Mouse (Mus musculus): ENCODE measurements around the gene Tbc1d22a. TPM values are rescaled to one million over a fixed set of nuclear protein-coding genes. Genes with fewer than 3 reads are reported as not detected.
A peak's percentile ranks its signal among the peaks of the same experiment; 100 is the strongest.
"Not testable (repeated sequence)": the region's sequence is repeated elsewhere in the genome, so short reads cannot be mapped to it uniquely, and the experiment has no call there.

Tbc1d22a gene
- polyA plus RNA-seq, 1 experiment = 12.8 TPM

- TF ChIP-seq POLR2A (IDR thresholded peaks at IDR 0.05; ENCODE audit: low read depth, low read length) = no peak
- TF ChIP-seq CTCF (IDR thresholded peaks at IDR 0.05; ENCODE audit: borderline replicate concordance, insufficient read depth, low read length) = no peak
- H3K4me1 ChIP-seq (ENCODE audit: control insufficient read depth, insufficient read depth, low read length) = no peaks in the 10 kb centered on the region
Observed at GRCm38 (mm10) chr15:86220229-86220630, 6.0 kb downstream of the Tbc1d22a start.

GRCm38 (mm10) chr15:86220715-86221114, 6.5 kb downstream of the Tbc1d22a start:
- TF ChIP-seq POLR2A (IDR thresholded peaks at IDR 0.05; ENCODE audit: low read depth, low read length) (no peak), CTCF (IDR thresholded peaks at IDR 0.05; ENCODE audit: borderline replicate concordance, insufficient read depth, low read length) (no peak)
- no peaks in the 10 kb centered on the region for H3K4me1 ChIP-seq (ENCODE audit: control insufficient read depth, insufficient read depth, low read length)
- no peak overlapping the region for H3K27ac ChIP-seq (ENCODE audit: insufficient read depth, low read length)
- no peak overlapping the region for H3K4me3 ChIP-seq (ENCODE audit: insufficient read depth, low read length)

More at GRCm38 (mm10) chr15:86220229-86220630, 6.0 kb downstream of the Tbc1d22a start:
- Histone ChIP-seq H3K4me3 (ENCODE audit: insufficient read depth, low read length) (no peak overlapping the region), H3K27ac (ENCODE audit: insufficient read depth, low read length) (no peak overlapping the region)

GRCm38 (mm10) chr15:86221369-86221768, 7.1 kb downstream of the Tbc1d22a start:
- H3K4me1 ChIP-seq (ENCODE audit: control insufficient read depth, insufficient read depth, low read length) = no peaks in the 10 kb centered on the region
- no peak overlapping the region for H3K27ac ChIP-seq (ENCODE audit: insufficient read depth, low read length)
- no peak overlapping the region for H3K4me3 ChIP-seq (ENCODE audit: insufficient read depth, low read length)
- TF ChIP-seq CTCF (IDR thresholded peaks at IDR 0.05; ENCODE audit: borderline replicate concordance, insufficient read depth, low read length) (no peak), POLR2A (IDR thresholded peaks at IDR 0.05; ENCODE audit: low read depth, low read length) (no peak)

GRCm38 (mm10) chr15:86221901-86222300, 7.6 kb downstream of the Tbc1d22a start:
- H3K4me3 ChIP-seq (ENCODE audit: insufficient read depth, low read length); H3K27ac ChIP-seq (ENCODE audit: insufficient read depth, low read length); H3K4me1 ChIP-seq (ENCODE audit: control insufficient read depth, insufficient read depth, low read length): not testable (repeated sequence)

GRCm38 (mm10) chr15:86224972-86225551, 10.8 kb downstream of the Tbc1d22a start:
- Histone ChIP-seq H3K4me3 (ENCODE audit: insufficient read depth, low read length) (no peak overlapping the region), H3K27ac (ENCODE audit: insufficient read depth, low read length) (no peak overlapping the region), H3K4me1 (ENCODE audit: control insufficient read depth, insufficient read depth, low read length) (no peaks in the 10 kb centered on the region)
- TF ChIP-seq CTCF (IDR thresholded peaks at IDR 0.05; ENCODE audit: borderline replicate concordance, insufficient read depth, low read length) = no peak
- no peak for TF ChIP-seq POLR2A (IDR thresholded peaks at IDR 0.05; ENCODE audit: low read depth, low read length)

- TF ChIP-seq POLR2A (IDR thresholded peaks at IDR 0.05; ENCODE audit: low read depth, low read length) (no peak), CTCF (IDR thresholded peaks at IDR 0.05; ENCODE audit: borderline replicate concordance, insufficient read depth, low read length) (no peak)
- no peak overlapping the region for H3K4me3 ChIP-seq (ENCODE audit: insufficient read depth, low read length)
Observed at GRCm38 (mm10) chr15:86226221-86226620, 12.0 kb downstream of the Tbc1d22a start.

GRCm38 (mm10) chr15:86226968-86227367, 12.7 kb downstream of the Tbc1d22a start:
- no peak for TF ChIP-seq POLR2A (IDR thresholded peaks at IDR 0.05; ENCODE audit: low read depth, low read length)
- TF ChIP-seq CTCF (IDR thresholded peaks at IDR 0.05; ENCODE audit: borderline replicate concordance, insufficient read depth, low read length) = no peak
- Histone ChIP-seq H3K4me3 (ENCODE audit: insufficient read depth, low read length) (no peak overlapping the region), H3K27ac (ENCODE audit: insufficient read depth, low read length) (no peak overlapping the region), H3K4me1 (ENCODE audit: control insufficient read depth, insufficient read depth, low read length) (no peaks in the 10 kb centered on the region)

More at GRCm38 (mm10) chr15:86226221-86226620, 12.0 kb downstream of the Tbc1d22a start:
- no peaks in the 10 kb centered on the region for H3K4me1 ChIP-seq (ENCODE audit: control insufficient read depth, insufficient read depth, low read length)
- H3K27ac ChIP-seq (ENCODE audit: insufficient read depth, low read length) = no peak overlapping the region

- TF ChIP-seq POLR2A (IDR thresholded peaks at IDR 0.05; ENCODE audit: low read depth, low read length) = no peak
- peak; percentile 64; the same call in 1 of the 2 replicates for TF ChIP-seq CTCF (IDR thresholded peaks at IDR 0.05; ENCODE audit: borderline replicate concordance, insufficient read depth, low read length)
- no peak overlapping the region for H3K4me3 ChIP-seq (ENCODE audit: insufficient read depth, low read length)
- H3K4me1 ChIP-seq (ENCODE audit: control insufficient read depth, insufficient read depth, low read length) = no peaks in the 10 kb centered on the region
- no peak overlapping the region for H3K27ac ChIP-seq (ENCODE audit: insufficient read depth, low read length)
Observed at GRCm38 (mm10) chr15:86228186-86228585, 13.9 kb downstream of the Tbc1d22a start.

GRCm38 (mm10) chr15:86229088-86229487, 14.8 kb downstream of the Tbc1d22a start:
- H3K27ac ChIP-seq (ENCODE audit: insufficient read depth, low read length) = no peak overlapping the region

GRCm38 (mm10) chr15:86229623-86230022, 15.4 kb downstream of the Tbc1d22a start:
- no peak overlapping the region for H3K27ac ChIP-seq (ENCODE audit: insufficient read depth, low read length)
- H3K4me1 ChIP-seq (ENCODE audit: control insufficient read depth, insufficient read depth, low read length) = no peaks in the 10 kb centered on the region
- H3K4me3 ChIP-seq (ENCODE audit: insufficient read depth, low read length) = no peak overlapping the region
- TF ChIP-seq CTCF (IDR thresholded peaks at IDR 0.05; ENCODE audit: borderline replicate concordance, insufficient read depth, low read length) (no peak), POLR2A (IDR thresholded peaks at IDR 0.05; ENCODE audit: low read depth, low read length) (no peak)

More at GRCm38 (mm10) chr15:86229088-86229487, 14.8 kb downstream of the Tbc1d22a start:
- TF ChIP-seq CTCF (IDR thresholded peaks at IDR 0.05; ENCODE audit: borderline replicate concordance, insufficient read depth, low read length) (no peak), POLR2A (IDR thresholded peaks at IDR 0.05; ENCODE audit: low read depth, low read length) (no peak)
- Histone ChIP-seq H3K4me1 (ENCODE audit: control insufficient read depth, insufficient read depth, low read length) (no peaks in the 10 kb centered on the region), H3K4me3 (ENCODE audit: insufficient read depth, low read length) (no peak overlapping the region)
